Mouse (Mus musculus) Patski (cell line): ENCODE measurements around the gene Smim1. TPM values are rescaled to one million over a fixed set of nuclear protein-coding genes. Genes with fewer than 3 reads are reported as not detected.

ENCODE experiments used
- ATAC-seq: fragments of 100-300 bp; one replicate; pipeline ENCODE4 v1.8.0; 2021
- CTCF ChIA-PET: fragments of 350-600 bp; sonication (Branson Sonifier 250); formaldehyde crosslinking; loops from one replicate; lab custom pipeline; 2022; ENCODE audit warnings: inconsistent platforms; lab: Charles Lee
- POLR2A ChIA-PET: fragments of 350-600 bp; sonication (Branson Sonifier 250); formaldehyde crosslinking; loops from one replicate; lab custom pipeline; 2022; ENCODE audit warnings: antibody characterized with exemption, inconsistent platforms; lab: Charles Lee
- DNase-seq: peaks from one replicate; pipeline ENCODE4 v3.0.0-alpha.2; 2011; ENCODE audit warnings: low read depth, low spot score
- H3K27me3 ChIP-seq: fragments of 371-371 bp; one replicate; pipeline ENCODE4 v1.5.1; 2021
- CTCF ChIP-seq: fragments of 100-300 bp; IDR thresholded peaks from one replicate; pipeline ENCODE4 v1.5.1; 2021
- in situ Hi-C: fragments of 300-500 bp; cut with MboI; formaldehyde crosslinking; loops from 3 replicates; pipeline ENCODE4 v1.11.1; 2018; ENCODE audit warnings: low pct_unique_long_range_greater_than_20kb, mixed read lengths
- polyA plus RNA-seq: library from polyadenylated mRNA; unstranded; gene quantifications from one replicate; pipeline ENCODE4 v1.2.3, GENCODE M21; 2021

Smim1 gene
- polyA plus RNA-seq, result 46.4 TPM

DNA sequence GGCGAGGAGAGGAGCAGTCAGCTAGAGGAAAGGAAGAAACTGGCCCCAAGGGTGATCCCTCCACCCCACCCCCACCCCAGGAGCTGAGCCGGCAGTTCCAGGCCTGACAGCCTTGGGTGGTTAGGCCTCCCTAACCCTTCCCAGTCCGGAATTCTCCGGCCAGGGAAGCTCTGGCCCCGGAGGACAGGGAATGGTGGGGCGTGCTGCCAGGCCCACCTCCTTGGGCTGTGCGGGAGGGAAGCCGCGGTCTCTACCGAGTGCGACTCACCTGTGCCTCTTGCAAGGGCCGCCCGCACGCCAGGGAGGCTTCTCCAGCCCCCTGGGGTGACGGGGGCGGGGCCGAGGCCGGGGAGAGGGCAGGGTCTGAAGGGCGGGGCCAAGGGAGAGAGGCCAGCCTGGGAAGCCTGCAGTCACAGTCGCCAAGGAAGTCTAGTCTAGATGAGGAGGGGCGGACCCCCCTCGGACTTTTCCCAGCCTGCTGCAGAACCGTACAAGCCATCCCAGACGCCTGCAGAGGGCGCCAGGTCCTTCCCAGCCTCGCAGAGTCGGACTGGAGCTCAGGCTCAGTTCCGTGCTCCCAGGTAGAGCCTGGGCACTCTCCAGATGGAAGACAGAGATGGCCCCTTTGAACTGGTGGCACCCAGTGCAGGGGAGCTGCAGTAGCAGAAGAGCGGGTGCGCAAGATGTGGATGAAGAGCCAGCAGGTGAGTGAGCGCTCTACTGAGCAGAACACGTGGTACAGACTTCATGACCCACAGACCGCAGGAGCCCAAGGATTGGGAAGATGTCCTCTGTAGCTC lies at the start of gene Smim1:
Gene Smim1 (minus strand): TSS at position 590 of the 800 bp plus-strand sequence.
- no peak for DNase-seq
- peak; percentile 91 for ATAC-seq
- ChIA-PET CTCF (interaction anchor here (1.9 kb wide), 1 partner anchor 39 kb away, joined by 7 read pairs; no protein-coding TSS in a partner anchor), POLR2A (interaction anchor here (0.6 to 1.1 kb wide), 2 partner anchors 14 to 423 kb away, joined by 3 to 5 read pairs; partner anchors contain the start of gene Lrrc47)
- in situ Hi-C loops, result loop anchor here (25.0 kb wide), 1 partner anchor 261 kb away; no protein-coding TSS in a partner anchor
- no peak for TF ChIP-seq CTCF
- no peaks in the 10 kb centered on the region for H3K27me3 ChIP-seq

DNA sequence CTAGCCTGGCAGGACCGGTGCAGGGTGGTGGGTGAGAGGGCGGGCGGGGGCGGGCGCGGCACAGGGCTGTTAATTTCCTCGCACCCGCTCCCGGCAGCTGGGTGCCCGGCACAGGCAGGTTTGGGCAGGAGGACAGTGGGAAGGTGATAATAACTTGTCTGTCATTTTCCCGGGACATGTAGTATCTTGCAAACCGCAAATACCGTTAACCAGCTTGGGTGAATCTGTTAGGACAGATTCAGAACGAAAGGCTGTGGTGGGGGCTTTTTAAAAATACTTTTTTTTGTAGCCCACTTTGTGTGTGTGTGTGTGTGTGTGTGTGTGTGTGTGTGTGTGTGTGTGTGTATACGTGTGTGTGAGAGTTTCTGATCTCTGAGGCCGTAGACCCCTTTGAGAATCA lies 45.9 kb upstream of the Smim1 start:
- POLR2A ChIA-PET, result no interaction called here
- no peak for TF ChIP-seq CTCF
- ATAC-seq, result no peak
- CTCF ChIA-PET, result no interaction called here
- in situ Hi-C loops, result no loop called here
- peaks cover 4% of the 10 kb centered on the region for H3K27me3 ChIP-seq
- DNase-seq, result no peak

DNA sequence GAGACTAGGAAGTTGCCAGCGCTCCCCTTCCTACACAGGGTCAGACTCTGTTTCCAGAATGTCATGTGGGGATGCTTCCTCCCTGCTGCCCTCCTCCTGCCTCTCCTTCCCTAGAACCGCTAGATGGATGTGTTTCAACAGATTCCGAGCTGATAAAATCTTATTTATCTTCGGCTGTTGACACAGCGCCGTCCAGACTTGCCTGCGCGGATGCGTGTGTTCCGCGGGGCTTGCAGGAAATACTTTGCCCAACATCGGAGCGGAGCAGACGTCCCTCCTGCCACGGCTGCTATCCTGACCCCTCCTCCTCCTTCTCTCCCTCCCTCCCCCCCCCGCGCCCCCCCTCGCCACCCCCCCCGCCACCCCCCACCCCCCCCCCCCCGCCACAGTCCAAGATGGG lies 45.5 kb upstream of the Smim1 start:
- DNase-seq (no peak), ATAC-seq (no peak)
- CTCF ChIA-PET, result no interaction called here
- no peaks in the 10 kb centered on the region for H3K27me3 ChIP-seq
- in situ Hi-C loops, result no loop called here
- no peak for TF ChIP-seq CTCF
- POLR2A ChIA-PET, result no interaction called here

DNA sequence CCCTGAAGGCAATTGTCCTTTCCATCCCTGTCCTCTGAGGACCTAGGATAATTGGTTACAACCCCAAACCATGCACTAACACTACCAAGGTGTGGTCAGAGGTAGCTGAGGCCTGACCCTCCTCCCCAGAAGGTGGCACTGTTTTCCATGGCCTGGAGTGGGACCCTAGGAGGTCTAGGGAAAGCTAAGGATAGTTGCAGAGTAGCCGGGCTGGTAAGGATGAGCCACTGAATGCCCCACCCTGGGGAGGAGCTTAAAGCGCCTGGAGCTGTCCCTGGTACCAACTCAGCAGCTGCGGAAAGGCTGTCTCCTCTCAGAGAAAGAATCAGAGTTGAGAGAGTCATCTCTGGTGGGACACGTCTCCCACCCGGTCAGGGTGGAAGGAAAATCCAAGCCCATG lies 44.9 kb upstream of the Smim1 start:
- no peak for TF ChIP-seq CTCF
- DNase-seq (no peak), ATAC-seq (no peak)
- POLR2A ChIA-PET, result no interaction called here
- in situ Hi-C loops, result no loop called here
- CTCF ChIA-PET, result no interaction called here
- H3K27me3 ChIP-seq, result no peaks in the 10 kb centered on the region

DNA sequence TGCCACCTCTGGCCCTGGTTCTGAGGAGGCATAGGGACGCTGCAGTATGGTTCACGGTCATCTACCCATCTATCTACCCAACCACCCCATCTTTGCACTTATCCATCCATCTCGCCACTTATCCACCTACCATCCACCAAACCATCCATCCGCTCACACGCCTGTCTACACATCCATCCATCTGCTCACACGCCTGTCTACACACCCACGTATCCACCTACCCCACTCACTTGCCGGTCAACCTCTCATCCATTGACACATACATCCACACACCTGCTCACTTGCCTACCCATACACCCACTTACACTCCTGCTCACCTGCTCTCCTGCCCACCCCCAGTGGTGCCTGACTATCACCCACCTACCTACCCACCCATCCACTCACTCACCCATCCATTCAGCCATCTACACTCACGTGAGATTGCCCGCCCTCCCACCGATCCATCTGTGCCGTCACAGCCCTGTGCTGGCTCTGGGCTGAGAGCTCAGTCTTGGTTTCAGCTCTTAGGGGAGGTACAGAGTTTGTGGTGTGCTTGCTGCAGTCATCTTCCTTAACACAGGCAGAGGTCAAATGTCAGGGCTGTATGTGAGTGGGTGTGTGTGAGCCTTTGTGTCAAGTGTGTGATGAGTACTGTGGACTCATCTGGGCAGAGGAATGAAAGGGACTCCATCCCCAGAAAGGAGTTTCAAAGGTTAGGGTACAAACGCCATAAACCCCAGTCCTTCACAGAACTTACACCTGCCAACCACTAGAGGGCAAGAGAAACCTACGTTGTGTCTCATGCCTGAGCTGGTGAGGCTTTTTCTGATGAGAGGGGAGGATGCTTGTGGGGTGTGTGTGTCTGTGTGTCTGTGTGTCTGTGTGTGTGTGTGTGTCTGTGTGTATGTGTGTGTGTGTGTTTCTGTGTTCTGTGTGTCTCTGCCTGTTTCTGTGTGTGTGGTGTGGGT lies 39.1 kb upstream of the Smim1 start:
- no peak for TF ChIP-seq CTCF
- in situ Hi-C loops, result no loop called here
- ChIA-PET CTCF (interaction anchor here (0.7 to 2.5 kb wide), 5 partner anchors 35 to 89 kb away, joined by 3 to 7 read pairs (median 4); partner anchors contain the start of gene Smim1), POLR2A (interaction anchor here (0.6 to 0.7 kb wide), 2 partner anchors 118 to 344 kb away, joined by 3 to 4 read pairs; no protein-coding TSS in a partner anchor)
- peaks cover 10% of the 10 kb centered on the region for H3K27me3 ChIP-seq
- no peak for DNase-seq
- ATAC-seq, result no peak

DNA sequence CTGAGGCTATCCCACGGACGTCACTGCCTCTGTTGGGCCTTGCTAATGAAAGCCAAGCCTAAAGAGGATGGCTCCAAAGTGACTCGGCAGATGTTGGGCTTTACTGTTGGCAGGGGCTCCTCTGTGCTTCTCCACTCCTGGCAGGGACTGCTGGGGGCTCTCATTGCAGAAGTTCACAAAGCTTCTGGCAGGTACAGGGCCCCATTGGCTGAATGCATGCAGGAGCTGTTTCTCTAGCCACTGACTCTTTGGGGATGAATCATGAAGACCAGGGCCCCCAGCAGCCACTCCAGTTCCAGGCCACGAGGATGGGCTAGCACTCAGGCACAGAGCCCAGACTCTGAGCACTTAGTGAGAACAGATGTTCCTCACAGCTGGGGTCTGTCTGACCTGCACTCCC lies 31.7 kb upstream of the Smim1 start:
- TF ChIP-seq CTCF, result no peak
- no peak for ATAC-seq
- peaks cover 7% of the 10 kb centered on the region for H3K27me3 ChIP-seq
- DNase-seq, result no peak
- POLR2A ChIA-PET, result no interaction called here
- in situ Hi-C loops, result no loop called here
- CTCF ChIA-PET, result no interaction called here

DNA sequence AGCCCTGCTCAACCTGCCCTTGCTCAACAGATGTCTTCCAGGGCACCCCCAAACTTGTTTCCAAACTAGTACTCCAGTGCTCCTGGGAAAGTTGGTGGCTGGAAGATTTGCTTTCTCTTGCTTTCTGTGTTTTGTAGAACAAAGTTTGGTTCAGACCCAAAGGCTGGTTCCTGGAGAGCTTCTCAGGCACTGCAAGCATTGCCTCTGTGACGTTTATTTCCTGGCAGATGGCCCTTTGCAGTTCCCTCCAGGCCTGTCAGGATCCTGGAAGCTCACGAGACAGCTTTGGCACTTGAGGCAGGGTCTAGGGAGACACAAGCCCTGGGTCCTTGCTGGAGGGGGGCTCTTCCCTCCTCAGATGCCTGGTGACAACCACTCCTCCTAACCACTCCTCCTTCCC lies 30.6 kb upstream of the Smim1 start:
- CTCF ChIA-PET, result no interaction called here
- POLR2A ChIA-PET, result no interaction called here
- peaks cover 3% of the 10 kb centered on the region for H3K27me3 ChIP-seq
- DNase-seq (no peak), ATAC-seq (no peak)
- no peak for TF ChIP-seq CTCF
- in situ Hi-C loops, result no loop called here

DNA sequence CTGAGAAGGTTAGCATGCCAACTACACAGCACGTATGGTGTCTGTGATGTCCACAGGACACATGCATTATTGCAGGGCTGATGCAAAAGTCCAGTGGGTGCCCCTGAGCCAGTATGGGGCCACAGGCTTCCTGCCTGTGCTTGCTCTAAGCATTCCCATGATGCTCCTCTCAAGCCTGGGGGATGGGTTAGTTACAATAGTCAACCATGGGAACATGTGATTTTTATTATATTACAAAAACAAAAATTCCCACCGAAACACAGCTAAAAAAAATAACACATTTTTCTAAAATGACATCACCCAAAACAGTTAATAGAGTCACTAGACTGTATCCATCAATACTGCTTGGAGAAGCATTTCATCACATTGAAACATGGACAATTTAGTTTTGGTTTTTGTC lies 30.0 kb upstream of the Smim1 start:
- DNase-seq (no peak), ATAC-seq (no peak)
- H3K27me3 ChIP-seq, result peaks cover 3% of the 10 kb centered on the region
- POLR2A ChIA-PET, result no interaction called here
- in situ Hi-C loops, result no loop called here
- TF ChIP-seq CTCF, result no peak
- CTCF ChIA-PET, result no interaction called here

DNA sequence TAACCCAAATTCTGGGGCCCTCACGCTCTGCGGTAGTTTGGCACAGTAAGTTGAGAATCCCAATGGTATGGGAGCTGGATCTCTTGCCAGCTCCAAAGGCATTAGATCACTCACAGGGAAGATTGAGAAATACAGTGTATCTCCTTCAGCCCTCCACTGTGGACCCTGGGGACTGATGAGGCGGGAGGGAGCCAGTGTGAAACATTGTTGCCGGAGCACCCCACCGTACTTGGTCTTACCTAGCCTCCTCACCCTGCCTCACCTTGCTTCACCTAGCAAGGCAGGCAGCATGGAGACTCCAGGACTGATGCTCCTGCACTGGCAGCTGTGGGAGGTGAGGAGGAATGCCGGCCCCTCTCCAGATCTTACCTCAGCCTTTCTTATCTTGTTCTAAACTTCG lies 29.5 kb upstream of the Smim1 start:
- no peak for DNase-seq
- CTCF ChIA-PET, result no interaction called here
- in situ Hi-C loops, result no loop called here

DNA sequence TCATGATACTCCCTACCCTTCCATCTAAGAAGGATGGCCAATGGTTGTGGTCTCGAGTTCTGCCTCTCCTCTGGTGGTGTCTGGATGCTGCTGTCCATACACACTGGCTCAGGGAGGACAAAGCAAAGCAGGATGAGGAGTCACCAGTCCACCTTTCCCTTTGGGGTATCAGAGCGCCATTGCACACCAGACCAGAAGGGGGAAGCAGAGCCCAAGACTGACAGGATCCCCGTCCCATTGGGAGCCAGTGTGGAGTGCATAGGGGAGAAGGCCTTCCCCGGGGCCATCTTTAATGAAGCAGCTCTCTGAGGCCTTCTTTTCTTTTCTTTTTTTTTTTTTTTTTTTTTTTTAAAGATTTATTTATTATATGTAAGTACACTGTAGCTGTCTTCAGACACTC lies 27.0 kb upstream of the Smim1 start:
- POLR2A ChIA-PET, result no interaction called here
- CTCF ChIA-PET, result no interaction called here
- in situ Hi-C loops, result no loop called here
- TF ChIP-seq CTCF, result no peak
- H3K27me3 ChIP-seq, result no peaks in the 10 kb centered on the region
- no peak for ATAC-seq
- DNase-seq, result no peak

More for the DNA sequence above, 29.5 kb upstream of the Smim1 start:
- ATAC-seq, result no peak
- peaks cover 3% of the 10 kb centered on the region for H3K27me3 ChIP-seq
- POLR2A ChIA-PET, result no interaction called here
- TF ChIP-seq CTCF, result no peak
